Mouse (Mus musculus): Measurements from ENCODE around the gene Sdccag8.
A peak's percentile ranks its signal among the peaks of the same experiment; 100 is the strongest.
"Not testable (repeated sequence)": the region's sequence is repeated elsewhere in the genome, so short reads cannot be mapped to it uniquely, and the experiment has no call there.

The Sdccag8 gene

GRCm38 (mm10) chr1:176828666-176829065, 14.2 kb downstream of the Sdccag8 start:
- no peak for DNase-seq

GRCm38 (mm10) chr1:176832071-176832470, 17.6 kb downstream of the Sdccag8 start:
- DNase-seq = no peak

DNA sequence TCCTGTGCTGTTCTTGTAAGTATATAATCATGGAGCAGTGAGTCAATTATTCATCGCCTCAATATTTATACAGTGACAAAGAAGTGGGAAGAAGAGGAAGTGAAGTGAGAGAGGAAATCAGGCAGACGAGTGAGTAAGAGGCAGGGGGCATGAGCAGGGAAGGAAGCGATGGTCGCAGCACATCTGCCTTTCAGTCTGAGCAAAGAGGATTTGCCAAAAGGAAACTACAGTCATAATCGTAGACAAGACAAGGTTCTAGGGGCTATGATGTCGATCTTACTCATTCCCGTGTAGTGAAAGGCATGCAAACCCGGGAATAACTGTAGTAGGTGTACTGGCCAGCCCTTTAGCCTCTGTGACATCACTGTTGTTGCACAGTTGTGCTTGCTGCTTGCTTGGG, 18.1 kb downstream of the Sdccag8 start:
- no peak for DNase-seq

GRCm38 (mm10) chr1:176833257-176833656, 18.8 kb downstream of the Sdccag8 start:
- no peak for DNase-seq

DNA sequence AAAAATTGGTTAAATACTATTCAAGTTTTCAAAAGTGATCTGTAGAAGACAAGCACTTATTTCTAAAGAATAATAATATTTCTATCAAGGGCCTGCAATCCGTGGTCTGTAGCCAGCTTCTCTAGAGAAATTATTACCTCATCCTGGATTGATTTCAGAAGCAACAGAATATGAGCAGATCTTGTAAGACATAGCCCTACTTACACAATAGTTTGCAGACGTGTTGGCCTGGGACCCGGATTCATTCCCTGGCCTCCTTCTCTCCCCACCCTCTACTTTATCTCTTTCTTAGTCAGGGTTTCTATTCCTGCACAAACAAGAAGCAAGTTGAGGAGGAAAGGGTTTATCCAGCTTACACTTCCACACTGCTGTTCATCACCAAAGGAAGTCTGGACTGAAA, 19.5 kb downstream of the Sdccag8 start:
- DNase-seq = no peak

GRCm38 (mm10) chr1:176834880-176835279, 20.4 kb downstream of the Sdccag8 start:
- no peak for DNase-seq

GRCm38 (mm10) chr1:176835501-176836294, 21.2 kb downstream of the Sdccag8 start:
- no peak for DNase-seq

GRCm38 (mm10) chr1:176836562-176836961, 22.1 kb downstream of the Sdccag8 start:
- not testable (repeated sequence) for DNase-seq

DNA sequence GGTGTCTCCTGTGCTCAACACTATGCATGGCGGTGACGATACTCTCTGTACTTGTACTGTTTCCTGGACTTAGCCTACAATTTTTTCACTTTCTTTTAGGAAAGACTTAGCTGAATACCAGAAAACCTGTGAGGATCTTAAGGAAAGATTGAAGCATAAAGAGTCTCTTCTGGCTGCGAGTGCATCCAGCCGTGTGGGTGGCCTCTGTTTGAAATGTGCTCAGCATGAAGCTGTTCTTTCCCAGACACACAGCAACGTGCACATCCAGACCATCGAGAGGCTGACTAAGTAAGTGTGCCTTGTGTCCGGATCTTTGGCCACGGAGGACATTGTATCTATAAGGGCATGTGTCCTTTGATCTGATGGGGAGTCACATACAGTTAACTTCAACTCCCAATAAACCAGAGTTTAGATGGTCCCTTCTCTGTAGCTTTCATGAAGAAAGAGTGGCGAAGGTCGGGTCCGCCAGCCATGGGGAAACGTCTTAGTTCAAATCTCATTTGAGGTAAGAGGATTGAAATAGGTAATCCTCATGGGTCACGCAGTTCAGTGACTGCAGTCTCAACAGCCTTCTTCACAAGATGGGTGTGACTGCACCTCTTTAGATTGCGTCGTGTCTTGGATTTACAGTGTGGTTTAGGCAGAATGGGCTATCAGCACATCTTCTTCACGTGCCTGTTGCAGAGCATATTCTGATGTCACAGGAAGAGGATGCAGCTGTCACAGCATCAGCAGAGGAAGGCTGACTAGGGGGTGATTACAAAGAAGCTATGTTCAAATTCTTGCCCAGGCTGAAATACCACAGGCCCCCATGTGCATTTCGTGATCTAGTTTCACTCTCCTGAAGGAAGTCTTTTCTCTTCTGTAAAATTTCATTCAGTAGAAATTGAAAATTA, 30.9 kb downstream of the Sdccag8 start:
- no peak for DNase-seq

GRCm38 (mm10) chr1:176847118-176847859, 32.8 kb downstream of the Sdccag8 start:
- DNase-seq = no peak

GRCm38 (mm10) chr1:176848613-176849290, 34.3 kb downstream of the Sdccag8 start:
- no peak for DNase-seq

GRCm38 (mm10) chr1:176849377-176849776, 34.9 kb downstream of the Sdccag8 start:
- DNase-seq = no peak

DNA sequence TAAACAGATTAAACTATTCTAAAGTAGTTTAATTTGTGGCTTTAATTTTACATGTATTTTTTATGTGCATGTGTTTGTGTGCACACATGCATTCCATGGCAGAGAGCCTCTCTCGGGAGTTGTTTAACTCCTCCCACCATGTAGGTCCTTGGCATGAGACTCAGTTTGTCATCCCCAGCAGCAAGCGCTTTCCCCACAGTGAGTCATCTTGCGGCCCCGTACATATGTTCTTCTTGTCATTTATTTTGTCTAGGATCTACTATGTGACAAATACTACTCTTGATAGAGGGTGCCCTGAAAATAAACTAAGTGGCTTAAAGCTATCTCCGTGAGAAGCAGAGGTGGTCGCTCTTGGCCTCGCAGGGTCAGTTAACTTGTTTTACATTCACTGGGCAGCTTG, 36.9 kb downstream of the Sdccag8 start:
- no peak for DNase-seq

- DNase-seq = no peak
Observed at GRCm38 (mm10) chr1:176852813-176853590, 38.5 kb downstream of the Sdccag8 start.

DNA sequence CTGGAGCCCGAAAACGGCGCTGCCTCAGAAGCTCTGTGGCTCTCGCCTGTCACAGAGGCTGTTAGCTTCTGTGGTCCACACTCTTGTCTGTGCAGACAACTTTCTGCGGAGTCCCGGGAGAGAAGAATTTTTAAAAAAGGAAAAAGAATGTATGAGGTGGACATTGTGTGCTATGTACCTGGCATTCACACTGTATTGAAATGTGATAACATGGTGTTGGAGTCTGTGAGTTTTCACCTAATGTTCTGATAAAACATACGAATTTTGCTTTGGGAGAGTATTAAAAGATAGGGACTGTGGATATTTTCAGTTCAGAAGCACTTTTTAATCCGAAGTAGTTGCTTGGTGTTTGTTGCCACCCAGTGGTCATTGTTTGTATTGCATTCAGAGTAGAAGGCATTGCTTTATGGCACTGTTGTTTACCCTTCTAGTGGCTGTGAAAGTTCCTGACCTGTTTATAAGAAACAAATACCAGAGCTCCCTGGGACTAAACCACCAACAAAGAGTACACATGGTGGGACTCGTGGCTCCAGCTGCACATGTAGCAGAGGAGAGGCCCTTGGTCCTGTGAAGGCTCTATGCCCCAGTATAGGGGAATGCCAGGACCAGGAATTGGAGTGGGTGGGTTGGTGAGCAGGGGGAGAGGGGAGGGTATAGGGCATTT, 47.7 kb downstream of the Sdccag8 start:
- peak; percentile 80 for DNase-seq

DNA sequence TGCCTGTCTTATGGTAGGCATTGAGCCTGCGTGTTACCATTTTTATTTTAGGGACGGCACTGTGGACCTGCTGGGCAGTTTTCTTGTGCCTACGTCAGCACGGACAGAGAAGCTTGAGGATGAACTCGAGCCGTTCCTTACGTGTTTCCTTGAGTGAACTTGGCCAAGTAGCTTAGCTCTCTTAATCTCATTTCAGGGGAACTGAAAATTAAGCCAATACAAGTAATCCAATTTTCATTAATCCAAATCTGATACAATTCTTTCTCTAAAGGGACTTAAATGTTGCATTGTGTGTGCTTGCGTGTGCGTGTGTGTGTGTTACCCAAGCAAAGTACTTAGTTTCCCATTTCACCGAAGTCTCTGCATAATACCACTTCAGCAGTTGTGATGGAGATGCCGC, 56.0 kb downstream of the Sdccag8 start:
- no peak for DNase-seq

DNA sequence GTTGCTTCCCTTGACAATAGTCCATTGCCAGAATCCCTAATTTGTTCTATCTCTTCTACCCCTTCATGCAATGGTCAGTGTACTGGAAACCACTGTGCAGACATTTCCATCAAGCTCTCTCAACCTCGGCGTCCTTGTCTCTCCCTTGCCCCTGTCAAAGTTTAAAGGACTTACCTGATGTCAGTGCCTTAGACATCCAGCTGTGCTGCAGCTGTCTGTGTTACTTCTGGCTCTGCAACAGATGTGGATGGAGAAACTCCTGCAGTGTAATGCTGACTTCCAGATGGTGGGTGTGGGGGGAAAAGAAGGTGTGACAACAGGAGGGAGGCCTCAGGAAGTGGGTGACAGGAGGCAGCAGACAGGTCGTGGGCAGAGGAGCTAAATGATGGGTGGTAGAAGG, 57.5 kb downstream of the Sdccag8 start:
- DNase-seq = no peak

- DNase-seq = no peak
Observed at GRCm38 (mm10) chr1:176873463-176873862, 59.0 kb downstream of the Sdccag8 start.

- no peak for DNase-seq
Observed at GRCm38 (mm10) chr1:176874155-176874554, 59.7 kb downstream of the Sdccag8 start.

DNA sequence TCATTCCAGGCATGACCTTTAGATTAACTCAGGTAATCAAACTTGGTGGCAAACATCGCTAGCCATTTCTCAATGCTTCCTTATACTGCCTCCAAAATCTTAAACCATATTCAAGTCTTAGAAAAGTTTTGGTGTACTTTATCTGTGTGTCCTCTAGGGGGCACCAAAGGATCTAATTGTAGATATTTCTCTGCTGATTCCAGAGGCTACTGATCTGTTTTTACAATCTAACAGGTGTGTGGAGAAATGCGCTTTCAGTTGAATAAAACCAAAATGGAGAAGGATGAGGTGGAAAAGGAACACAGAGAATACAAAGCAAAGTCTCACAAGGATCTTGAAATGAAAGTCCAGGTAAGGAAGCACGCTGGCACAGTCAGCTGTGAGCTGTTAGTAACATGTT, 63.3 kb downstream of the Sdccag8 start:
- peak; percentile 58 for DNase-seq

DNA sequence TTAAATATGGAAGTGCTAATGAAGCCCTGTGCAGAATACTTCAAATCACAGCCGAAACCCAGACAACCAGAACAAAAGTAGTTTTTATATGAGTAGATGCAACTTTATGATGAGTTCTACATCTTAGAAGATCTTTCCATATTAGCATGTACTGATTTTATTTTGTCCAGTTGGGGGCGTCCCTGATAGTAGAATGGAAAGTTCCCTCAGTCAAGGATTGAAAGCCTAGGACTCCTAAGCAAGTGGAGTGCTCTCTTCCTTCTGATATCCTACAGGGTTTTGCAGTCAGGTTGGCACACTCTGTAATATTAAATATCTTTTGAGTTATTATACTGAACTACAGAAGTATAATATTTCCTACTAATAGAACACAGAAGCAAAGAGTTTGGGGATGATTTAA, 64.5 kb downstream of the Sdccag8 start:
- no peak for DNase-seq

All from lung, postnatal 14 days (tissue).